Mouse (Mus musculus) forebrain, embryonic 10.5 days (tissue): Measurements from ENCODE around the gene C1qtnf5. TPM values are rescaled to one million over a fixed set of nuclear protein-coding genes. Genes with fewer than 3 reads are reported as not detected.

Experiments
- DNase-seq: peaks from one replicate; pipeline ENCODE4 v3.0.0-alpha.2; 2017; ENCODE audit warnings: low spot score; ENCODE audit errors: extremely low spot score
- H3K27ac ChIP-seq: fragments of 300-500 bp; sonication (generic); 2 replicates; pipeline ENCODE4 v1.5.1; 2016; ENCODE audit warnings: mild to moderate bottlenecking
- H3K27me3 ChIP-seq: fragments of 300-500 bp; sonication (generic); 2 replicates; pipeline ENCODE4 v1.6.1; 2016; ENCODE audit warnings: mild to moderate bottlenecking; ENCODE audit not compliant: poor library complexity, severe bottlenecking
- H3K36me3 ChIP-seq: fragments of 300-500 bp; sonication (generic); replicated peaks from 2 replicates; pipeline ENCODE4 v1.6.1; 2016; ENCODE audit warnings: mild to moderate bottlenecking, moderate library complexity
- H3K4me1 ChIP-seq: fragments of 300-500 bp; sonication (generic); 2 replicates; pipeline ENCODE4 v1.6.1; 2016
- H3K4me3 ChIP-seq: fragments of 300-500 bp; sonication (generic); 2 replicates; pipeline ENCODE4 v1.5.1; 2016; ENCODE audit warnings: mild to moderate bottlenecking, moderate library complexity
- H3K9me3 ChIP-seq: fragments of 300-500 bp; sonication (generic); 2 replicates; pipeline ENCODE4 v1.6.1; 2016; ENCODE audit warnings: mild to moderate bottlenecking, moderate library complexity
- WGBS: fragments of 180-500 bp; shearing (Covaris S2); methylation state at CpG from one replicate; pipeline ENCODE4 v1.1.7; 2016; 5-methylcytosine and 5-hydroxymethylcytosine counted together
- polyA plus RNA-seq: library from polyadenylated mRNA; unstranded; fragments of >200 nt; fragmentation: Nextera tagmentation; extraction: Ambion mirVana; gene quantifications from 2 replicates; pipeline ENCODE4 v1.2.1, GENCODE M21; 2016

C1qtnf5 gene
- polyA plus RNA-seq, 1 experiment from 2014 or later = not detected

GRCm38 (mm10) chr9:44083392-44084121 is 23.5 kb upstream of the C1qtnf5 start:
- Histone ChIP-seq H3K36me3 (no peaks in the 10 kb centered on the region), H3K9me3 (no peaks in the 10 kb centered on the region), H3K27ac (no peak overlapping the region), H3K4me3 (peak overlapping the region; percentile 72), H3K4me1 (peaks cover 64% of the 10 kb centered on the region), H3K27me3 (peaks cover 95% of the 10 kb centered on the region)
- DNase-seq = no peak
- 8% methylated on average over 23 of the region's 23 CpGs for WGBS

GRCm38 (mm10) chr9:44084236-44084635 is 22.8 kb upstream of the C1qtnf5 start:
- Histone ChIP-seq H3K9me3 (no peaks in the 10 kb centered on the region), H3K36me3 (no peaks in the 10 kb centered on the region), H3K27me3 (peaks cover 95% of the 10 kb centered on the region), H3K4me1 (peaks cover 63% of the 10 kb centered on the region), H3K4me3 (peak overlapping the region; percentile 72), H3K27ac (peak overlapping the region; percentile 84)
- no peak for DNase-seq
- under 1% methylated on average over 14 of the region's 14 CpGs for WGBS

GRCm38 (mm10) chr9:44084659-44085229 is 22.3 kb upstream of the C1qtnf5 start:
- Histone ChIP-seq H3K9me3 (no peaks in the 10 kb centered on the region), H3K27ac (peak overlapping the region; percentile 84), H3K4me1 (peaks cover 66% of the 10 kb centered on the region), H3K4me3 (peak overlapping the region; percentile 72), H3K36me3 (no peaks in the 10 kb centered on the region), H3K27me3 (peaks cover 92% of the 10 kb centered on the region)
- DNase-seq = peak; percentile 90
- under 1% methylated on average over 62 of the region's 62 CpGs for WGBS

- WGBS = 2% methylated on average over 10 of the region's 10 CpGs
- H3K27me3 ChIP-seq = peaks cover 86% of the 10 kb centered on the region
- no peak for DNase-seq
- peaks cover 4% of the 10 kb centered on the region; the same call in 1 of the 2 replicates for H3K36me3 ChIP-seq
- no peaks in the 10 kb centered on the region for H3K9me3 ChIP-seq
- peaks cover 68% of the 10 kb centered on the region for H3K4me1 ChIP-seq
- H3K4me3 ChIP-seq = peak overlapping the region; percentile 72
- peak overlapping the region; percentile 84 for H3K27ac ChIP-seq
These were observed 21.8 kb upstream of the C1qtnf5 start for GRCm38 (mm10) chr9:44085276-44085675.

- peak overlapping the region; percentile 72 for H3K4me3 ChIP-seq
- H3K27me3 ChIP-seq = peaks cover 79% of the 10 kb centered on the region
- H3K36me3 ChIP-seq = peaks cover 11% of the 10 kb centered on the region
- no peak overlapping the region for H3K27ac ChIP-seq
- 67% methylated on average over 15 of the region's 15 CpGs for WGBS
- DNase-seq = no peak
- no peaks in the 10 kb centered on the region for H3K9me3 ChIP-seq
- H3K4me1 ChIP-seq = peaks cover 68% of the 10 kb centered on the region
These were observed 21.0 kb upstream of the C1qtnf5 start for GRCm38 (mm10) chr9:44085741-44086665.

- Histone ChIP-seq H3K9me3 (no peaks in the 10 kb centered on the region), H3K27me3 (peaks cover 71% of the 10 kb centered on the region), H3K27ac (no peak overlapping the region), H3K4me1 (peaks cover 61% of the 10 kb centered on the region), H3K36me3 (peaks cover 21% of the 10 kb centered on the region), H3K4me3 (no peak overlapping the region)
- DNase-seq = no peak
- 35% methylated on average over 10 of the region's 10 CpGs for WGBS
These were observed 20.1 kb upstream of the C1qtnf5 start for GRCm38 (mm10) chr9:44086960-44087359.

GRCm38 (mm10) chr9:44087761-44088455 is 19.1 kb upstream of the C1qtnf5 start:
- Histone ChIP-seq H3K27me3 (peaks cover 62% of the 10 kb centered on the region), H3K36me3 (peaks cover 29% of the 10 kb centered on the region), H3K27ac (no peak overlapping the region), H3K9me3 (no peaks in the 10 kb centered on the region), H3K4me3 (no peak overlapping the region), H3K4me1 (peaks cover 61% of the 10 kb centered on the region)
- 9% methylated on average over 15 of the region's 15 CpGs for WGBS
- no peak for DNase-seq

- Histone ChIP-seq H3K36me3 (peaks cover 34% of the 10 kb centered on the region), H3K27ac (no peak overlapping the region), H3K9me3 (no peaks in the 10 kb centered on the region), H3K27me3 (peaks cover 50% of the 10 kb centered on the region), H3K4me3 (no peak overlapping the region), H3K4me1 (peaks cover 55% of the 10 kb centered on the region)
- 69% methylated on average over 12 of the region's 12 CpGs for WGBS
- no peak for DNase-seq
These were observed 18.0 kb upstream of the C1qtnf5 start for GRCm38 (mm10) chr9:44088877-44089608.

- Histone ChIP-seq H3K27ac (no peak overlapping the region), H3K4me3 (no peak overlapping the region)
These were observed 13.2 kb upstream of the C1qtnf5 start for GRCm38 (mm10) chr9:44093612-44094503.

GRCm38 (mm10) chr9:44094737-44095136 is 12.3 kb upstream of the C1qtnf5 start:
- H3K36me3 ChIP-seq = peaks cover 34% of the 10 kb centered on the region
- no peak overlapping the region for H3K27ac ChIP-seq
- no peak for DNase-seq
- H3K4me1 ChIP-seq = peaks cover 23% of the 10 kb centered on the region
- H3K9me3 ChIP-seq = no peaks in the 10 kb centered on the region
- WGBS = 82% methylated on average over 3 of the region's 3 CpGs
- H3K4me3 ChIP-seq = no peak overlapping the region
- H3K27me3 ChIP-seq = no peaks in the 10 kb centered on the region

More at GRCm38 (mm10) chr9:44093612-44094503, 13.2 kb upstream of the C1qtnf5 start:
- WGBS = 37% methylated on average over 24 of the region's 24 CpGs
- peak; percentile 73 for DNase-seq
- peaks cover 34% of the 10 kb centered on the region for H3K36me3 ChIP-seq
- H3K27me3 ChIP-seq = peaks cover 6% of the 10 kb centered on the region
- no peaks in the 10 kb centered on the region for H3K9me3 ChIP-seq
- H3K4me1 ChIP-seq = peaks cover 32% of the 10 kb centered on the region

- H3K36me3 ChIP-seq = peaks cover 25% of the 10 kb centered on the region
- no peak overlapping the region for H3K4me3 ChIP-seq
- H3K27ac ChIP-seq = no peak overlapping the region
- 93% methylated on average over 9 of the region's 9 CpGs for WGBS
- no peaks in the 10 kb centered on the region for H3K27me3 ChIP-seq
- H3K4me1 ChIP-seq = peaks cover 21% of the 10 kb centered on the region
- no peaks in the 10 kb centered on the region for H3K9me3 ChIP-seq
- DNase-seq = no peak
These were observed 11.3 kb upstream of the C1qtnf5 start for GRCm38 (mm10) chr9:44095781-44096180.
